Mouse (Mus musculus) heart, embryonic 11.5 days (tissue): ENCODE measurements around the gene Sema6b. TPM values are rescaled to one million over a fixed set of nuclear protein-coding genes. Genes with fewer than 3 reads are reported as not detected.
A peak's percentile ranks its signal among the peaks of the same experiment; 100 is the strongest.

ENCODE experiments used
- ATAC-seq: fragments of 200-750 bp; cut with Nextera tagmentation; replicated peaks from 2 replicates; pipeline ENCODE4 v1.8.0; 2017; ENCODE audit warnings: moderate library complexity; ENCODE audit not compliant: insufficient number of reproducible peaks, low FRiP score, low TSS enrichment
- H3K27ac ChIP-seq: fragments of 300-500 bp; sonication (generic); 2 replicates; pipeline ENCODE4 v1.5.1; 2014; ENCODE audit warnings: mild to moderate bottlenecking, low read depth, low read length
- H3K27me3 ChIP-seq: fragments of 300-500 bp; sonication (generic); 2 replicates; pipeline ENCODE4 v1.6.1; 2014; ENCODE audit warnings: mild to moderate bottlenecking, low read length, mixed read lengths; ENCODE audit not compliant: control insufficient read depth, insufficient read depth
- H3K36me3 ChIP-seq: fragments of 300-500 bp; sonication (generic); 2 replicates; pipeline ENCODE4 v1.6.1; 2014; ENCODE audit warnings: mild to moderate bottlenecking, low read length, moderate library complexity, mixed read lengths; ENCODE audit not compliant: control insufficient read depth, insufficient read depth
- H3K4me1 ChIP-seq: fragments of 300-500 bp; sonication (generic); 2 replicates; pipeline ENCODE4 v1.6.1; 2014; ENCODE audit warnings: low read length; ENCODE audit not compliant: control insufficient read depth, insufficient read depth
- H3K4me2 ChIP-seq: fragments of 300-500 bp; sonication (generic); 2 replicates; pipeline ENCODE4 v1.6.1; 2014; ENCODE audit warnings: mild to moderate bottlenecking, moderate library complexity
- H3K4me3 ChIP-seq: fragments of 300-500 bp; sonication (generic); 2 replicates; pipeline ENCODE4 v1.5.1; 2014; ENCODE audit warnings: low read depth, low read length
- H3K9ac ChIP-seq: fragments of 300-500 bp; sonication (generic); 2 replicates; pipeline ENCODE4 v1.6.1; 2014; ENCODE audit warnings: mild to moderate bottlenecking, low read depth, low read length, moderate library complexity
- H3K9me3 ChIP-seq: fragments of 300-500 bp; sonication (generic); replicated peaks from 2 replicates; pipeline ENCODE4 v1.6.1; 2016; ENCODE audit warnings: low read length; ENCODE audit not compliant: control insufficient read depth
- WGBS: fragments of 180-500 bp; shearing (Covaris S2); extraction: QIAGEN DNeasy Blood & Tissue Kit; methylation state at CpG from one replicate; pipeline ENCODE4 v1.1.7; 2014; ENCODE audit not compliant: insufficient replicate concordance; 5-methylcytosine and 5-hydroxymethylcytosine counted together
- polyA plus RNA-seq: library from polyadenylated mRNA; unstranded; fragments of >200 nt; fragmentation: Nextera tagmentation; extraction: Ambion mirVana; gene quantifications from 2 replicates; pipeline ENCODE4 v1.2.1, GENCODE M21; 2014

Gene Sema6b
- polyA plus RNA-seq, 1 experiment from 2014 or later = 0.33 TPM

- H3K9me3 ChIP-seq = peaks cover 5% of the 10 kb centered on the region; the same call in 1 of the 2 replicates
- H3K4me1 ChIP-seq = peaks cover 20% of the 10 kb centered on the region
- H3K36me3 ChIP-seq = no peaks in the 10 kb centered on the region
- ATAC-seq = peak; percentile 36; the same call in 1 of the 2 replicates
- no peak within 1 kb of the TSS for H3K27ac ChIP-seq
- 2% methylated on average over 27 of the region's 27 CpGs for WGBS
- H3K4me3 ChIP-seq = peak within 1 kb of the TSS; percentile 32
- H3K4me2 ChIP-seq = peak within 1 kb of the TSS; percentile 66
- H3K9ac ChIP-seq = 0 out of 2 replicates have a peak within 1 kb of the TSS, but pooled peaks have one; percentile 34
- peaks cover 60% of the 10 kb centered on the region for H3K27me3 ChIP-seq
Observed at GRCm38 (mm10) chr17:56117251-56117710, 22.9 kb downstream of the Sema6b start, which contains the start of gene Plin5. Gene Plin5, minus strand, starts transcription at chr17:56117596.

GRCm38 (mm10) chr17:56116193-56116592, 23.9 kb downstream of the Sema6b start:
- Histone ChIP-seq H3K27me3 (peaks cover 49% of the 10 kb centered on the region), H3K36me3 (no peaks in the 10 kb centered on the region), H3K9me3 (no peaks in the 10 kb centered on the region), H3K4me3 (no peak overlapping the region), H3K9ac (no peak overlapping the region), H3K4me1 (peaks cover 20% of the 10 kb centered on the region), H3K27ac (no peak overlapping the region), H3K4me2 (no peak overlapping the region)
- no peak for ATAC-seq
- WGBS = 73% methylated on average over 10 of the region's 10 CpGs

- Histone ChIP-seq H3K36me3 (no peaks in the 10 kb centered on the region; the same call in none of the 2 replicates), H3K4me2 (no peak overlapping the region), H3K9me3 (no peaks in the 10 kb centered on the region), H3K27me3 (peaks cover 18% of the 10 kb centered on the region), H3K4me1 (peaks cover 9% of the 10 kb centered on the region), H3K4me3 (no peak overlapping the region), H3K27ac (no peak overlapping the region), H3K9ac (no peak overlapping the region)
- no peak for ATAC-seq
- WGBS = 65% methylated on average over 3 of the region's 3 CpGs
Observed at GRCm38 (mm10) chr17:56112743-56113142, 27.4 kb downstream of the Sema6b start.

- H3K27ac ChIP-seq = no peak overlapping the region
- 45% methylated on average over 5 of the region's 5 CpGs for WGBS
- no peak overlapping the region for H3K4me3 ChIP-seq
- H3K4me2 ChIP-seq = no peak overlapping the region
- H3K9ac ChIP-seq = no peak overlapping the region
- peaks cover 13% of the 10 kb centered on the region for H3K27me3 ChIP-seq
- no peaks in the 10 kb centered on the region; the same call in none of the 2 replicates for H3K36me3 ChIP-seq
- 0 out of 2 replicates have a peak, but pooled peaks cover 3% of the 10 kb centered on the region for H3K4me1 ChIP-seq
- no peak for ATAC-seq
- no peaks in the 10 kb centered on the region for H3K9me3 ChIP-seq
Observed at GRCm38 (mm10) chr17:56111864-56112263, 28.3 kb downstream of the Sema6b start.

GRCm38 (mm10) chr17:56111021-56111420, 29.1 kb downstream of the Sema6b start:
- Histone ChIP-seq H3K4me2 (no peak overlapping the region), H3K36me3 (no peaks in the 10 kb centered on the region; the same call in none of the 2 replicates), H3K27me3 (peaks cover 4% of the 10 kb centered on the region; the same call in 1 of the 2 replicates), H3K4me1 (0 out of 2 replicates have a peak, but pooled peaks cover 3% of the 10 kb centered on the region), H3K4me3 (no peak overlapping the region), H3K27ac (no peak overlapping the region), H3K9ac (no peak overlapping the region), H3K9me3 (no peaks in the 10 kb centered on the region)
- WGBS = 93% methylated on average over 1 of the region's 1 CpGs
- ATAC-seq = no peak

- Histone ChIP-seq H3K36me3 (no peaks in the 10 kb centered on the region; the same call in none of the 2 replicates), H3K4me2 (no peak overlapping the region), H3K27ac (no peak overlapping the region), H3K9ac (no peak overlapping the region), H3K27me3 (no peaks in the 10 kb centered on the region), H3K9me3 (no peaks in the 10 kb centered on the region), H3K4me3 (no peak overlapping the region), H3K4me1 (0 out of 2 replicates have a peak, but pooled peaks cover 3% of the 10 kb centered on the region)
- no peak for ATAC-seq
- 81% methylated on average over 4 of the region's 4 CpGs for WGBS
Observed at GRCm38 (mm10) chr17:56110571-56110970, 29.6 kb downstream of the Sema6b start.

GRCm38 (mm10) chr17:56109219-56110051, 30.7 kb downstream of the Sema6b start, which contains the start of gene Plin4:
Gene Plin4, minus strand, starts transcription at chr17:56109803.
- H3K9ac ChIP-seq = no peak within 1 kb of the TSS
- 0 out of 2 replicates have a peak, but pooled peaks have one; percentile 15 for ATAC-seq
- 55% methylated on average over 10 of the region's 10 CpGs for WGBS

GRCm38 (mm10) chr17:56108334-56109044, 31.7 kb downstream of the Sema6b start:
- no peaks in the 10 kb centered on the region; the same call in none of the 2 replicates for H3K36me3 ChIP-seq
- no peak overlapping the region for H3K4me2 ChIP-seq
- H3K27ac ChIP-seq = no peak overlapping the region
- no peak overlapping the region for H3K4me3 ChIP-seq
- no peak overlapping the region for H3K9ac ChIP-seq
- 72% methylated on average over 6 of the region's 6 CpGs for WGBS
- no peaks in the 10 kb centered on the region for H3K9me3 ChIP-seq
- peak; percentile 31; the same call in 1 of the 2 replicates for ATAC-seq
- H3K4me1 ChIP-seq = 0 out of 2 replicates have a peak, but pooled peaks cover 3% of the 10 kb centered on the region
- no peaks in the 10 kb centered on the region for H3K27me3 ChIP-seq

More at GRCm38 (mm10) chr17:56109219-56110051, 30.7 kb downstream of the Sema6b start, which contains the start of gene Plin4:
- H3K4me1 ChIP-seq = 0 out of 2 replicates have a peak, but pooled peaks cover 3% of the 10 kb centered on the region
- H3K27me3 ChIP-seq = no peaks in the 10 kb centered on the region
- no peak within 1 kb of the TSS for H3K4me2 ChIP-seq
- no peak within 1 kb of the TSS for H3K27ac ChIP-seq
- H3K36me3 ChIP-seq = no peaks in the 10 kb centered on the region; the same call in none of the 2 replicates
- no peaks in the 10 kb centered on the region for H3K9me3 ChIP-seq
- no peak within 1 kb of the TSS for H3K4me3 ChIP-seq
